Mouse (Mus musculus): Measurements from ENCODE around the gene Zfhx3.

GRCm38 (mm10) chr8:108720840-108721239 lies 778.4 kb downstream of the Zfhx3 start:
- TF ChIP-seq CTCF (IDR thresholded peaks at IDR 0.05; ENCODE audit: low read depth, low read length) (no peak), POLR2A (IDR thresholded peaks at IDR 0.05; ENCODE audit: borderline replicate concordance, low read depth, low read length) (no peak)
